Mouse (Mus musculus) intestine, postnatal 0 days (tissue): ENCODE measurements around the gene Yipf1. TPM values are rescaled to one million over a fixed set of nuclear protein-coding genes. Genes with fewer than 3 reads are reported as not detected.

Experiments
- ATAC-seq: fragments of 200-750 bp; cut with Nextera tagmentation; 2 replicates; pipeline ENCODE4 v1.8.0; 2017; ENCODE audit warnings: mild to moderate bottlenecking, moderate TSS enrichment, moderate library complexity
- H3K27ac ChIP-seq: fragments of 300-500 bp; sonication (generic); 2 replicates; pipeline ENCODE4 v1.5.1; 2014; ENCODE audit warnings: mild to moderate bottlenecking, low read depth, low read length, moderate library complexity
- H3K27me3 ChIP-seq: fragments of 300-500 bp; sonication (generic); replicated peaks from 2 replicates; pipeline ENCODE4 v1.6.1; 2014; ENCODE audit warnings: low read length, mixed read lengths; ENCODE audit not compliant: control insufficient read depth, insufficient read depth
- H3K36me3 ChIP-seq: fragments of 300-500 bp; sonication (generic); 2 replicates; pipeline ENCODE4 v1.6.1; 2014; ENCODE audit warnings: mild to moderate bottlenecking, moderate library complexity; ENCODE audit not compliant: control insufficient read depth, insufficient read depth
- H3K4me1 ChIP-seq: fragments of 300-500 bp; sonication (generic); replicated peaks from 2 replicates; pipeline ENCODE4 v1.6.1; 2014; ENCODE audit warnings: antibody characterized with exemption, low read length, mixed read lengths; ENCODE audit not compliant: control insufficient read depth, insufficient read depth
- H3K4me2 ChIP-seq: fragments of 300-500 bp; sonication (generic); replicated peaks from 2 replicates; pipeline ENCODE4 v1.6.1; 2014; ENCODE audit warnings: low read depth, mild to moderate bottlenecking, moderate library complexity
- H3K4me3 ChIP-seq: fragments of 300-500 bp; sonication (generic); 2 replicates; pipeline ENCODE4 v1.5.1; 2014; ENCODE audit warnings: low read depth, low read length
- H3K9ac ChIP-seq: fragments of 300-500 bp; sonication (generic); 2 replicates; pipeline ENCODE4 v1.6.1; 2014; ENCODE audit warnings: mild to moderate bottlenecking, low read depth, low read length
- H3K9me3 ChIP-seq: fragments of 300-500 bp; sonication (generic); 2 replicates; pipeline ENCODE4 v1.6.1; 2016; ENCODE audit warnings: mixed run types; ENCODE audit not compliant: control insufficient read depth
- CTCF ChIP-seq: sonication (generic); IDR thresholded peaks from 2 replicates; pipeline ENCODE4 v1.5.1; 2016; ENCODE audit warnings: low read depth, mild to moderate bottlenecking, control low read depth, antibody characterized with exemption, moderate library complexity
- WGBS: fragments of 180-500 bp; shearing (Covaris S2); extraction: QIAGEN DNeasy Blood & Tissue Kit; methylation state at CpG from one replicate; pipeline ENCODE4 v1.1.7; 2014; 5-methylcytosine and 5-hydroxymethylcytosine counted together
- polyA plus RNA-seq: library from polyadenylated mRNA; unstranded; fragments of >200 nt; fragmentation: Nextera tagmentation; extraction: Ambion mirVana; gene quantifications from 2 replicates; pipeline ENCODE4 v1.2.1, GENCODE M21; 2015

The Yipf1 gene
- polyA plus RNA-seq, 1 experiment from 2014 or later = 127 TPM

DNA sequence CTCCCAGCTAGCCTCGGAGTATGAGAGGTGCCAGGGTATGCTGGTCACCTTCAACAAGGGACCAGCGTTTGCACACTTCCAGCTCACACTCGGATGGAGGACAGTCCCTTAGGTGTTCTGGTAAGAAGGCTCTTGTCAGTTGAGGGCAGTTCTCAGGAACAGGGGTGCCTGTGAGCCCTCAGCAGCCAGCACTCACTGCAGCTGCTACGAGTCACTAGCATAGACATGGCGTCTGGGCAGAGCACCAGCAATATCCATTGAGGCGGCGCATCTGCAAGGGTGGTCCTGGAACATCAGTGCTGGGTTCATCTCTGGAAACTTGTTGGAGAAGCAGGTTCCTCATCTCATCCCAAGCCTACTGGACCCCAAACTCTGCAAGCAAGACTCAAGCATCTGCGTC lies 27.8 kb upstream of the Yipf1 start:
- Histone ChIP-seq H3K4me3 (no peak overlapping the region), H3K9ac (no peak overlapping the region), H3K27me3 (no peaks in the 10 kb centered on the region), H3K4me1 (no peaks in the 10 kb centered on the region), H3K9me3 (no peaks in the 10 kb centered on the region), H3K27ac (no peak overlapping the region), H3K4me2 (no peak overlapping the region), H3K36me3 (no peaks in the 10 kb centered on the region)
- ATAC-seq = no peak
- TF ChIP-seq CTCF = no peak
- 94% methylated on average over 8 of the region's 8 CpGs for WGBS

DNA sequence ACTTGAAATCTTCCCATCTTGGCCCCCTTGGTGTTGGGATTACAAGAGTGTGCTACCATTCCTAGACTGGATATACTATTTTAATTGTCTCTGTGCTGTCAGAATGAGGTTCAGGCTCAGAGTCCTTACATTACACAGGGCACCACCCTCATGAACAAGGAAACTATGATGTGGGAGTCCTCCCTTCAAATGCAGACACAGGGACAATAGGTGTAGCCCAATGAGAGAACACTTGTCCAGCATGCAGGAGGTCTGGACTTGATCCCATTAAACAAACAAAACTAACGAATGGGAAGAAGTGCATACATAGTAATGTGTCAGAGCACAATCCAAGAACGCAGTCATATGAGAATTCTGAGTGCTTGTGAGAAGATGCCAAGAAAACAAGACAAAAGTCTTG lies 26.6 kb upstream of the Yipf1 start:
- Histone ChIP-seq H3K4me3 (no peak overlapping the region), H3K36me3 (no peaks in the 10 kb centered on the region), H3K4me1 (no peaks in the 10 kb centered on the region), H3K27me3 (no peaks in the 10 kb centered on the region), H3K9ac (no peak overlapping the region), H3K27ac (no peak overlapping the region), H3K4me2 (no peak overlapping the region), H3K9me3 (no peaks in the 10 kb centered on the region)
- no peak for TF ChIP-seq CTCF
- ATAC-seq = no peak
- 72% methylated on average over 2 of the region's 2 CpGs for WGBS

DNA sequence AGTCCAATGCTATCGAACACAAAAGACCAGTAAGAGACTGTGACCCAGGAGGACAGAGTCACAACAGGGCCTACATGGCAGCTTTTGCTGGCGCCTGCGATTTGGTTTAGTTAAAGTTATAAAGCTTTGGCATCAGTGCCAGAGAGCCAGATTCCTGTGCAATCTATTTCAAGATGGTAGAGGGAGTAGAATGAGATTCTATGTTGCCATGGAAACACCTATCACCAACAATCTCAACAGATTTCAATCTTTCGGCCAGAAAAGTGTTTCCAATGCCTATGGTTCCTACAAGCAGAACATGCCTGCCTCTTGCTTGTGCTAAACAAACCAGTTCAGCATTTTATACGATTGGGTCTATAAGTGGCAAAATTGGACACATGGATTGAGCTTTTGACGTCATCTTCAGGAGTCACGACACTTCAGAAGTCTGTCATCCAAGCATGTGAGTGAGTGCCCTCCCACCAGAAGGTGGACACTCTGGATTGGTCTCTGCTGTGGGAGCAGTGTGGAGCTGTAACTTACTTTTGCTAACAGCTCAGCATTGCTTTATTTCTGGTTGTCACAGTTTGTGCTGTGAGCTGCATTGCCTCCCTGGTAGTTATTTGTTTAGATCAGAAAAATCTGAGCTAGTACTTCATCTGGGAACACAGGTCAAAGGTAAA lies 22.4 kb upstream of the Yipf1 start:
- no peak for TF ChIP-seq CTCF
- Histone ChIP-seq H3K4me2 (no peak overlapping the region), H3K4me3 (no peak overlapping the region), H3K9ac (no peak overlapping the region), H3K4me1 (no peaks in the 10 kb centered on the region), H3K27me3 (no peaks in the 10 kb centered on the region), H3K36me3 (no peaks in the 10 kb centered on the region), H3K27ac (no peak overlapping the region), H3K9me3 (no peaks in the 10 kb centered on the region)
- ATAC-seq = peak; percentile 12; the same call in 1 of the 2 replicates
- 82% methylated on average over 7 of the region's 7 CpGs for WGBS

DNA sequence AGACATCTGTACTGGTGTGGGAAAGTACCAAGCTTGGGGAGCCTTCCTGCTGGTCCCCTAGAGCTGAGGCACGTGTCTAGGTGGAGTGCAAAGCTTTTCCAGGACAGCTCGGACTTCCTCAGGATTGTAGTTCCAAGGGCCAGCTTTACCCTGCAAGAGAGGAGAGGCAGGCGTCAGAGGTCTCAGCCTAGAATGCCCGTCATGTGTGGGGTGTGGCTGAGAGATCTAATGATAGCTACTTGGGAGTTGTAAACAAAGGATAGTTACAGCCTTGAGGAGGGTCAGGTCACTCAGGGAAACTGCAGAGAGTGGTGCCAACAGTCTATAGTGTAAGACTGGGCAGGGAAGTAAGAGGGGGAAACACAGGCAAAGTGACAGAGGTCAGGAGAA lies 21.9 kb upstream of the Yipf1 start:
- no peak overlapping the region; the same call in 1 of the 2 replicates for H3K27ac ChIP-seq

DNA sequence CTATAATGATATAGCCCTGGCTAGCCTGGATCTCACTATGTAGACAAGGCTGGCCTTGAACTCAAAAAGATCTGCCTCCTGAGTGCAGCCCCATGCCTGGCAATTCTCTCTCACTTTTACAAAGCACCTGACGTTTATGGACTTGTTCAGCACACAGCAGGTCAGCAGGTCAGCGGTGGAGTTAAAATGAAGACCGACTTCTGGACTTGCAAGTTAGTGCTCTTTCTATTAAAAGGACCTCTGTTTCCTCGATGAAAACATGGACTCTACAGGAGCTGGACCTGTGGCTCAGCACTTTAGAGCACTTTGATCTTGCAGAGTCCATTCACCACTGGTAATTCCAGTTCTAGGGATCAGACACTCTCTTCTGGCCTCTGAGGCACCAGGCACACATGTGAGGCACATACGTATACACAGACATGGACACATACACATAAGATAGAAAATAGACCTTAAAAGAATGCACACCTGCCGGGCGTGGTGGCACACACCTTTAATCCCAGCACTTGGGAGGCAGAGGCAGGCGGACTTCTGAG lies 16.0 kb upstream of the Yipf1 start:
- Histone ChIP-seq H3K4me3 (no peak overlapping the region), H3K9ac (no peak overlapping the region), H3K27me3 (no peaks in the 10 kb centered on the region), H3K4me1 (no peaks in the 10 kb centered on the region), H3K27ac (peak overlapping the region; percentile 57), H3K9me3 (no peaks in the 10 kb centered on the region), H3K4me2 (no peak overlapping the region), H3K36me3 (no peaks in the 10 kb centered on the region)
- TF ChIP-seq CTCF = no peak
- ATAC-seq = peak; percentile 65
- WGBS = 50% methylated on average over 8 of the region's 8 CpGs

More for the DNA sequence above, 21.9 kb upstream of the Yipf1 start:
- no peaks in the 10 kb centered on the region for H3K9me3 ChIP-seq
- TF ChIP-seq CTCF = no peak
- peak; percentile 79 for ATAC-seq
- no peak overlapping the region for H3K4me2 ChIP-seq
- no peaks in the 10 kb centered on the region for H3K36me3 ChIP-seq
- no peak overlapping the region for H3K4me3 ChIP-seq
- H3K9ac ChIP-seq = no peak overlapping the region
- WGBS = 12% methylated on average over 4 of the region's 4 CpGs
- no peaks in the 10 kb centered on the region for H3K4me1 ChIP-seq
- no peaks in the 10 kb centered on the region for H3K27me3 ChIP-seq

DNA sequence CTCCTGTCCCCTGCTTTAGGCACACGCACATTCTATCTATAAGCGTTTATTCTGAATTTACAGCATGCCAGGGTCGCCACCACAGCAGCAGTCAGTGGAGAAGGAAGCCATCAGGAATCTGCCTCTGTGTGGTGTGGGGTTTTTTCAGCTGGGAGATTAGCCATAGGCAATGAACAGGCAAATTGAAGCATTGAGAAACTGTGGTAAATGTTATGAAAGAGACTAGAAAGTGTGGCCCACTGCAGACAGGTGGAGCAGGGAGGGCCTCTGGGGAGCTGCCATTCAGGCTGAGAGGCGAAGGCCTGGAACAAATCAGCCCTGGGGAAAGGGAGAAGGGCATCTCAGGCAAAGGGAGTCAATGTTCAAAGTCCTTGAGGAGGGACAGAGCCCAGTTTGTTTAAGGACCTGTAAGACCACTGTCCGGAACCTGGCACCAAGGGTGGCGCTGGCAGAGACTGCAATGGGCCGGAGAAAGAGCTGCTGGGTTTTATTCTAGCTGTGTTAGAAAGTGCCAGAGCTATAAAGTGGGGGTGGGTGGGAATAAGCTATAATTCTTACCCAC lies 14.3 kb upstream of the Yipf1 start:
- Histone ChIP-seq H3K36me3 (no peaks in the 10 kb centered on the region), H3K4me3 (no peak overlapping the region), H3K27ac (peak overlapping the region; percentile 62), H3K9ac (no peak overlapping the region), H3K4me2 (no peak overlapping the region), H3K27me3 (no peaks in the 10 kb centered on the region), H3K4me1 (no peaks in the 10 kb centered on the region), H3K9me3 (no peaks in the 10 kb centered on the region)
- ATAC-seq = no peak
- no peak for TF ChIP-seq CTCF
- 66% methylated on average over 7 of the region's 7 CpGs for WGBS
